9 mouse cellular contexts compared by ENCODE assay signal in the genomic region with DNA sequence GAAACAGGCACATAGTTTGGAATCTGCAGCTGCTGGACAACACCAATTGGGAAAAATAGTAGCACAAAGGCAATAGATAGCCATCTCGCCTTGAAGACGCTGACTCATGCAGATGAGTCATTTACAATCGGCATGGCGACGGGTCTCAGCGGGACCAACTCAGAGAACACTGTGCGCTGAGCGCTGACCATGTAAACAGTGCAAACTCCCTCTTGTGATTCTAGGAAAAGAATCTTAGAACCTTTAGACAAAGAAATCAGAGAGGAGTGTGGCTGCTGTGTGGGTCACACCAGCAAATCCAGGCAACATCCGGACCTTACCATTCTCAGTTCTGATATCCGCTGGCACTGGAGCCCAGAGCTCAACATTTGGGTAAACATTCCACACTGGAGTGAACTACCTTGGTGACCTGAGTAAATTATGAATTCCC. TPM values are rescaled to one million over a fixed set of nuclear protein-coding genes. Genes with fewer than 3 reads are reported as not detected.
DNase-seq lines count a peak whose midpoint lies in the region.
"Had no signal": no experiment of that assay in that cellular context is flagged by ENCODE, and none has a peak within 500 bp of the region (broad histone marks: within the 10 kb centered on the region; RNA-seq: fewer than 3 reads in every experiment).

No protein-coding gene starts in this region.

- no peaks in the 10 kb centered on the region for H3K36me3 ChIP-seq in heart, embryonic 10.5 days
- H3K36me3 ChIP-seq: limb, embryonic 13.5 days had no signal

- no peak overlapping the region for H3K27ac ChIP-seq in heart, embryonic 10.5 days
- H3K27ac ChIP-seq: limb, embryonic 13.5 days had no signal

- H3K4me1 ChIP-seq in heart, embryonic 10.5 days: peaks cover 10% of the 10 kb centered on the region; the same call in 1 of the 2 replicates
- H3K4me1 ChIP-seq: limb, embryonic 13.5 days had no signal

- H3K4me3 ChIP-seq in heart, embryonic 10.5 days: peak overlapping the region; percentile 27; the same call in 1 of the 2 replicates
- H3K4me3 ChIP-seq: limb, embryonic 13.5 days had no signal

- H3K9me3 ChIP-seq in heart, embryonic 10.5 days: no peaks in the 10 kb centered on the region
- H3K9me3 ChIP-seq: limb, embryonic 13.5 days had no signal

- H3K27me3 ChIP-seq in heart, embryonic 10.5 days (ENCODE audit: insufficient read depth, poor library complexity, severe bottlenecking): no peaks in the 10 kb centered on the region
- H3K27me3 ChIP-seq: limb, embryonic 13.5 days had no signal

- 48% methylated on average over 10 of the region's 10 CpGs for WGBS in heart, embryonic 10.5 days

- peak; percentile 34 for DNase-seq in kidney, adult 11 months
- no peak for DNase-seq in kidney, postnatal 14 days
- DNase-seq in adrenal gland, adult 18-20 months (ENCODE audit: low spot score in 2 of 2): peak; percentile 44 to 58
- no peak for DNase-seq in heart, embryonic 10.5 days (ENCODE audit: low spot score)
- DNase-seq in liver: peak; percentile 49
- DNase-seq in skeletal muscle tissue, adult 2 months (ENCODE audit: low read depth, low spot score): peak; percentile 77
- no peak for DNase-seq in cerebellum, postnatal 36 days
- no peak for DNase-seq in layer of hippocampus, adult 11-12 months (ENCODE audit: low spot score)

RNA-seq across cellular contexts. Expression of a gene that starts 16.1 kb away (rescaled TPM):
- total RNA-seq in adrenal gland, adult 18-20 months (2021): 10 to 100 TPM; 42.6 to 57.3 TPM
- 56.1 and 63.8 TPM in 2 replicates for polyA plus RNA-seq in heart, embryonic 10.5 days (2016; fragmentation: Nextera tagmentation; extraction: Ambion mirVana)

Comparison
In these comparisons a context has a peak if more than half of its experiments do, and no peak if none do; other contexts are left out.
1. DNase-seq: peak in kidney, adult 11 months (single experiment), adrenal gland, adult 18-20 months (2 of 2), liver (single experiment) and skeletal muscle tissue, adult 2 months (single experiment); none in kidney, postnatal 14 days (single experiment), heart, embryonic 10.5 days (single experiment), cerebellum, postnatal 36 days (0 of 2) and layer of hippocampus, adult 11-12 months (single experiment).